Mouse (Mus musculus): ENCODE data around the gene Nwd1.

DNA sequence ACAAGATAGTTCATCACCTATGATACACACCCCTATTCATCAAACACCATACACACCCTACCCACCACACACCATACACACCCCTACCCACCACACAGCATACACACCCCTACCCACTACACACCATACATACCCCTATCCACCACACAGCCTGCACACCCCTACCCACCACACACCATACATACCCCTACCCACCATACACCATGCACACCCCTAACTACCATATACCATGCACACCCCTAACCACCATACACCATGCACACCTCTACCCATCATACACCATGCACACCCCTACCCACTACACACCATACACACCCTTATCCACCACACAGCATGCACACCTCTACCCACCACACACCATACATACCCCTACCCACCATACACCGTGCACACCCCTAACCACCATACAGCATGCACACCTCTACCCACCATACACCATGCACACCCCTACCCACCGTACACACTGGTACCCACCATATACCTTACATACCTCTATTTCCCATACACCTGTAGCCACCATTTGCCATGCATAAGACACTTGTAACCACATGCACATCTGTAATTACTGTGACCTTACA is 51.9 kb downstream of the Nwd1 start:
- TF ChIP-seq POLR2A (IDR thresholded peaks at IDR 0.05; ENCODE audit: extremely low read depth, insufficient read depth, low read length) (no peak), CTCF (IDR thresholded peaks at IDR 0.05; ENCODE audit: low read depth, low read length) (no peak)
